Mouse (Mus musculus) G1E (cell line): ENCODE measurements at regions not wholly inside any gene's neighbourhood (a gene's known extent, or its start where the extent isn't known, plus 50 kb on each side); places are given as distances from the start of the nearest gene placed in this dataset.

Experiments
- CTCF ChIP-seq: IDR thresholded peaks from 2 replicates; pipeline ENCODE4 v1.5.1; 2012; ENCODE audit warnings: low read depth, low read length, inconsistent platforms, mixed read lengths
- GATA1 ChIP-seq: IDR thresholded peaks from 2 replicates; pipeline ENCODE4 v1.6.1; 2012; ENCODE audit warnings: borderline replicate concordance, low read length, inconsistent platforms, mixed read lengths
- GATA2 ChIP-seq: IDR thresholded peaks from 2 replicates; pipeline ENCODE4 v1.6.1; 2012; ENCODE audit warnings: low read depth, low read length, inconsistent platforms, borderline replicate concordance
- POLR2AphosphoS5 ChIP-seq: IDR thresholded peaks from 2 replicates; pipeline ENCODE4 v1.6.1; 2012; ENCODE audit warnings: low read depth, low read length, inconsistent platforms; ENCODE audit not compliant: insufficient replicate concordance
- TAL1 ChIP-seq: conservative IDR thresholded peaks from 2 replicates; pipeline ENCODE4 v1.6.1; 2012; ENCODE audit warnings: low read depth, low read length, inconsistent platforms, mixed read lengths

GRCm38 (mm10) chr9:113438394-113438793, 269.7 kb downstream of the Pdcd6ip start:
- TF ChIP-seq CTCF (no peak), GATA1 (no peak), TAL1 (no peak), POLR2AphosphoS5 (no peak), GATA2 (no peak)
